Mouse (Mus musculus) testis, postnatal 10 days (tissue): ENCODE results near the gene Shcbp1l.
"Not testable (repeated sequence)": the region's sequence is repeated elsewhere in the genome, so short reads cannot be mapped to it uniquely, and the experiment has no call there.

ENCODE experiments used
- DNase-seq: peaks from one replicate; pipeline ENCODE4 v3.0.0; 2021; ENCODE audit warnings: low spot score

Gene Shcbp1l

GRCm38 (mm10) chr1:153424770-153425584, at the start of gene Shcbp1l:
TSS of gene Shcbp1l (plus strand) at chr1:153425162.
- peak; percentile 89 for DNase-seq

- no peak for DNase-seq
Observed at GRCm38 (mm10) chr1:153376446-153376845, 48.5 kb upstream of the Shcbp1l start.

- DNase-seq = no peak
Observed at GRCm38 (mm10) chr1:153378587-153378986, 46.4 kb upstream of the Shcbp1l start.

GRCm38 (mm10) chr1:153379832-153380231, 45.1 kb upstream of the Shcbp1l start:
- DNase-seq = no peak

- DNase-seq = no peak
Observed at GRCm38 (mm10) chr1:153380746-153381282, 44.1 kb upstream of the Shcbp1l start.

- DNase-seq = no peak
Observed at GRCm38 (mm10) chr1:153385081-153385480, 39.9 kb upstream of the Shcbp1l start.

GRCm38 (mm10) chr1:153385661-153386060, 39.3 kb upstream of the Shcbp1l start:
- not testable (repeated sequence) for DNase-seq

DNA sequence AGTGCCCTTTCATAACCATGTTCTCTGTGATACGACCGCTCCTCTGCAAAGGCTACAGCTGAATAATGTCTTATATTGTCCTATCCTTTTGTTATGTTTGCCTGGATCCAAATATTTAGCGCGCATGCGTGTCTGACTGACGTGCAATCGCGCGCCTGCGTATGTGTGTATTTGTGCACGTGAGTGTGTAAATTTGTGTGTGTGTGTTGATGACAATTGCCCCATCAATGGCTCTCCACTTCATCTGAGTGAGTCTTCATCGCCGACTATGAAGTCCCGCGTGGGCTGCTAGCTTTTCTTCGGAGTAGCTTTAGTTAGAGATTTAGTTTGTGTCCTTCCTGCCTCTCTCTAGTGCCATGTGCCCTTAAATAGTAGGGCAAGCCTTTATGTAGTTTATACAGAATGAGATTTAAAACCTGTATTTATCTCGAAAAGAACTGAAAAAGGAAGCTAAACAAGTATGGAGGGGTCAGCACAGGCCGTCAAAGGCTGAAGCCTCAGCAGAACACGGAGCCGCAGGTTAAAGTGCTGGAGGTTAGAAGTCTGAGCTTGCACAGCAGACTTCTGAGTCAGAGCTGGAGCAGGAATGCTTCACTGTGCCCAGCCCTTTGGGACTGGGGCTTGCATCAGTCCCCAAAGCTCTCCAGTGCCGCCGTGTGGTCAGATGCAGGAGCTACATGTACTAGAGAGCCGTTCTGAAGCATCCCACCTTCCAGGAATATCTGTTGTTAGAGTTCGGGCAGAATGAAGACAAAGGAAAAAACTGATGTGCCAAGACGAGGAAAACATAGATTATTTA, 38.5 kb upstream of the Shcbp1l start:
- DNase-seq = peak; percentile 88

DNA sequence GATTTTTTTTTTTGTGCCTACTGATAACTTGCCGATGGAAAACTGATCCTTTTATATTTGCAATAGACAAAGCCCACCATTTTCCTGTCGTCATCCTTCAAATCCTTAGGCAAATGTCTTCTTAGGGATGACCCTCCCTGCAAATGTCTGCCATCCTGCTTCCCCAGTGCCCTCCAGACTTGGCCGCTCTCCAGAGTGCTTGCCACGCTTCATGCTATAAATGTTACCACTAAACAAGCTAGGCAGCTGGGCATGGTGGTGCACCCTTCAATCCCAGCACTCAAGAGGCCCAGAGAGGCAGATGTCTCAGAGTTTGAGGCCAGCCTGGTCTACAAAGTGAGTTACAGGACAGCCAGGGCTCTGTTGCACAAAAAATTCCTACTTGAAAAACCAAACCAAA, 29.3 kb upstream of the Shcbp1l start:
- DNase-seq = not testable (repeated sequence)

DNA sequence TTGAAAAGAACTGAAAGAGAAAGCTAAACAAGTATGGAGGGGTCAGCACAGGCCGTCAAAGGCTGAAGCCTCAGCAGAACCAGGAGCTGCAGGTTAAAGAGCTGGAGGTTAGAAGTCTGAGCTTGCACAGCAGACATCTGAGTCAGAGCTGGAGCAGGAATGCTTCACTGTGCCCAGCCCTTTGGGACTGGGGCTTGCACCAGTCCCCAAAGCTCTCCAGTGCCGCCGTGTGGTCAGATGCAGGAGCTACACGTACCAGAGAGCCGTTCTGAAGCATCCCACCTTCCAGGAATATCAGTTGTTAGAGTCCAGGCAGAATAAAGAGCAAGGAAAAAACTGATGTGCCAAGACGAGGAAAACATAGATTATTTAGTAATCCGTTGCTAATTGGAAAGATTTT, 23.2 kb upstream of the Shcbp1l start:
- peak; percentile 82 for DNase-seq

- DNase-seq = not testable (repeated sequence)
Observed at GRCm38 (mm10) chr1:153407641-153408040, 17.3 kb upstream of the Shcbp1l start.

DNA sequence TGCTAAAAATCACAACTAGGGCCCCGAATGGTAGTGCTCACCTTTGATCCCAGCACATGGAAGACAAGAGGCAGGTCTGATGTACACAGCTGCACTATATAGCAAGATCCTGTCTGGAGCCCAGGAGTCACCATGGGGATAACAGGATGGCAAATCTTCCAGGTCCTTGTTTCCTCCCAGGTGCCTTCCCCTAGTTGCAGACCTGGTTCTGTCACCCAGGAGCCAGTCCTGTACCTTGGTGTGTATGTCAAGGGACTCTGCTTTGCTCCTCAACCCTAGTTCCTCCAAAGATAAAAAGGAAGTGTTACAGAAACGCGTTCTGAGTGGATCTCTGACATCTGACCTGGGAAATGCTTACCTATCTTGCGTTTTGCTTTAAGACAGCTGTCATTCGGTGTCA, 16.7 kb upstream of the Shcbp1l start:
- not testable (repeated sequence) for DNase-seq

- not testable (repeated sequence) for DNase-seq
Observed at GRCm38 (mm10) chr1:153410915-153411314, 14.0 kb upstream of the Shcbp1l start.

- no peak for DNase-seq
Observed at GRCm38 (mm10) chr1:153411723-153412122, 13.2 kb upstream of the Shcbp1l start.

DNA sequence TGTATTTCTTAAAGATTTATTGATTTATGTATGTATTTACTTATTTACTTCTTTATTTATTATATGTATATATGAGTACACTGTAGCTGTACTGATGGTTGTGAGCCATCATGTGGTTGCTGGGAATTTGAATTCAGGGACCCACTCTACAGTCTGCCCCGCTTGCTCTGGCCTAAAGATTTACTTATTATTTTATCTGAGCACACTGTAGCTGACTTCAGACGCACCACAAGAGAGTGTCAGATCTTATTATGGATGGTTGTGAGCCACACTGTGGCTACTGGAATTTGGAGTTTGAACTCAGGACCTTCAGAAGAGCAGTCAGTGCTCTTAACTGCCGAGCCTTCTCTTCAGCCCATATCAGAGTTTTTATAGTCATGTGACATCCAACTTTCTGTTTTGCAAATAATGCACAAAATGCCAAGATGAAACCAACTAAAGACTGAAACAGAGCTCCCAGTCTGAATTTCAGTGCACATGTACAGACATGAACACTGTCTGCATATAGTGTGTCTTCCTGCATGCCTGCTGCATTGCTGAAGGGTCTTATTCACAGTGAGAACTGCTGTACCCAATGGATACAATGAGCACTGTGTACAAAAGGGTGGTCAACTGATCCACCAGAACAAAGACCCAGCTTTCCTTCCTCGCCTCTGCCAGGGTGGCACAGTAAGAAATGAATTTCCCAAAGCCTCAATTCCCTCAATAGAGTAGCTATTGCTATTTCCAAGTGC, 12.1 kb upstream of the Shcbp1l start:
- not testable (repeated sequence) for DNase-seq

DNA sequence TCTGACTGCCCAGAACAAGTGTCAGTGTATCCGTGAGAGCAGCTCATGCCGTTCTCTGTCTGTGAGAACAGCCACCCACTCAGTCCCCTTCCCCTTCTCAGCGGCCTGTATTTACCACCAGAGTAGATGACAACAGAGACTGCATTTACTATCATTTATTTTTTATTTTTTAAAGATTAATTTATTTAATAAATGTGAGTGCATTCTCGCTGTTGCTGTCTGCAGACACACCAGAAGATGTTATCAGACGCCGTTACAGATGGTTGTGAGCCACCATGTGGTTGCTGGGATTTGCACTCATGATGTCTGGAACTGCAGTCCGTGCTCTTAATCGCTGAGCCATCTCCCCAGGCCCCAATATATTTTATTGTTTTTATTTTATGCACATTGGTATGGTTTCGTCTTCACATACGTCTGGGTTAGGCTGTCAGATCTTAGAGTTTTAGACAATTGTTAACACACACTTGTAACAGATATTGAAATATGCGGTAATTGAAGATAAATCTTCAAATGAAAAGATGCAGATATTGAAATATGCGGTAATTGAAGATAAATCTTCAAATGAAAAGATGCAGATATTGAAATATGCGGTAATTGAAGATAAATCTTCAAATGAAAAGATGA, 11.5 kb upstream of the Shcbp1l start:
- not testable (repeated sequence) for DNase-seq

DNA sequence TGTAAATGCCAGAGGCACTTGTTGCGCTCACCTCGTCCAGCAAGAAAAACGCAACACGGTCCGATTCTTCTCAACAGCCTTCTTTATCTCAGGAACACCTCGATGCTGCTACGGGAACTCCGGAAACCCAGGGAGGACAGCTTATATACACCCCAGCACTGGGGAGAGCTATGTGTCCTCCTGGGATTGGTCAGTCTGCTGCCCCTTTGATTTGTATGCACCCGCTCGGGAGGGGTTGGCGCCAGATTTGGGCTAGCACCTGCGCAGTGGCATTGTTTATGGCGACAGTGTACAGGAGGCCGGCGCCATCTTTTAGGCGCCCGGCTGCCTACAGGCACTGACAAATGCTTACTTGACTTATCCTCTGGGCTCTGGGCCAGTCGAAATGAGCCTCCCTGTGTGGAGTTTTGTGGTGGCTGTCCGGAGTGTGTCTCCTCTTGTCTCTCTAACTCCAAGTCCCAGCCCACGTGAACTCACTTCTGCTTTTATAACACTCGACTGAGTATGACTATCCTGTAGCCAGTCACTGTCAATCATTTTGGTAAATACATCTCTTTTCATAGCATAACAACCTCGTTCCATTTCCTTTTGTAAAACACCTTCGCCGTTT, 10.7 kb upstream of the Shcbp1l start:
- peak; percentile 64 for DNase-seq

GRCm38 (mm10) chr1:153414962-153415361, 10.0 kb upstream of the Shcbp1l start:
- DNase-seq = no peak

DNA sequence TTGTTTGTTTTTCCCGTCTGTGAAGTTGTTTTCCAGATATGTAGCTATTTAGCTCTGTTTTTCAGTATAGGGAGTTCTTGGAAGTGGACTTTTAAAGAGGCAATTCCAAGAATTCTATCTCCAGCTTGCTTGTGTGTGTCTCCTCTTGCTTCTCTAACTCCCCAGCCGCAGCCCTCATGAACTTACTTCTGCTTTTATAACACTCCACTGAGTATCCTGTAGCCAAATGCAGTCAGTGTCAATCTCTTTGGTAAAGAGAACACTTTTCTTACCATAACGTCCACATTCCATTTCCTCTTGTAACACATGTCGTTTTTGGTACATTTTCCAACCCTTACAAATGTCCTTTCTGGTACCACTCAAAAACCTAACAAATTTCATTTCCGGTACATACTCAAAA, 9.2 kb upstream of the Shcbp1l start:
- DNase-seq = not testable (repeated sequence)

DNA sequence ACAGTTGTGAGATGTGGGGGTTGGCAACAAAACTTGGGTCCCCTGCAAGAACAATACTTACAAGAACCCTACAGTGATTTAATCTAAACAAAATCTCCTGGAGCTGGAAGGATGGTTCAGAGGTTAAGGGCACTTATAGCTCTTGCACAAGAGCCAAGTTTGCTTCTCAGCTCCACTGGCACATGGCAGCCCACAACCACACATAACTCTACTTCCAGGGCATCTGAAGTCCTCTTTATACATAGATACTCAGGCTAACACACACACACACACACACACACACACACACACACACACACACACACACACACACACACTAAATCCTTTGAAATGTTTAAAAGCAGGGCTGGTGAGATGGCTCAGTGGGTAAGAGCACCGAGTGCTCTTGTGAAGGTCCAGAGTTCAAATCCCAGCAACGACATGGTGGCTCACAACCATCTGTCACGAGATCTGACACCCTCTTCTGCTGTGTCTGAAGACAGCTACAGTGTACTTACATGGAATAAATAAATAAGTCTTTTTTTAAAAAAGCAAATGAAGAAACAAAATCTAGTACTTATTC, 8.6 kb upstream of the Shcbp1l start:
- DNase-seq = not testable (repeated sequence)

- not testable (repeated sequence) for DNase-seq
Observed at GRCm38 (mm10) chr1:153417805-153418204, 7.2 kb upstream of the Shcbp1l start.
